Mouse (Mus musculus): ENCODE results near the gene Mad1l1. TPM values are rescaled to one million over a fixed set of nuclear protein-coding genes. Genes with fewer than 3 reads are reported as not detected.

Gene Mad1l1
- polyA plus RNA-seq, 1 experiment from 2014 or later: 27.8 TPM

GRCm38 (mm10) chr5:139977476-139977875 is 343.9 kb downstream of the Mad1l1 start:
- no peak overlapping the region for H3K4me2 ChIP-seq (ENCODE audit: low read depth, low read length)
- no peak overlapping the region for H3K9ac ChIP-seq (ENCODE audit: low read length)
- no peaks in the 10 kb centered on the region for H3K4me1 ChIP-seq (ENCODE audit: control insufficient read depth, insufficient read depth, low read length)
- no peak overlapping the region for H3K27ac ChIP-seq (ENCODE audit: low read length)
- 24% methylated on average over 8 of the region's 8 CpGs for WGBS
- no peak overlapping the region for H3K4me3 ChIP-seq (ENCODE audit: low read length)
- H3K9me3 ChIP-seq (replicated peaks; ENCODE audit: control insufficient read depth, low read length): no peaks in the 10 kb centered on the region
- no peak for ATAC-seq (replicated peaks; ENCODE audit: extremely low read depth, insufficient read depth, low FRiP score)
- no peaks in the 10 kb centered on the region for H3K36me3 ChIP-seq (ENCODE audit: control insufficient read depth, insufficient read depth)
- H3K27me3 ChIP-seq (ENCODE audit: control insufficient read depth, insufficient read depth, low read length): peaks cover 17% of the 10 kb centered on the region

GRCm38 (mm10) chr5:139976584-139976983 is 344.8 kb downstream of the Mad1l1 start:
- 71% methylated on average over 4 of the region's 4 CpGs for WGBS

GRCm38 (mm10) chr5:139970186-139970631 is 351.1 kb downstream of the Mad1l1 start:
- Histone ChIP-seq H3K4me1 (ENCODE audit: control insufficient read depth, insufficient read depth, low read length) (no peaks in the 10 kb centered on the region), H3K4me2 (ENCODE audit: low read depth, low read length) (no peak overlapping the region), H3K4me3 (ENCODE audit: low read length) (no peak overlapping the region), H3K36me3 (ENCODE audit: control insufficient read depth, insufficient read depth) (no peaks in the 10 kb centered on the region), H3K27ac (ENCODE audit: low read length) (no peak overlapping the region), H3K27me3 (ENCODE audit: control insufficient read depth, insufficient read depth, low read length) (peaks cover 31% of the 10 kb centered on the region), H3K9me3 (replicated peaks; ENCODE audit: control insufficient read depth, low read length) (no peaks in the 10 kb centered on the region), H3K9ac (ENCODE audit: low read length) (no peak overlapping the region)
- WGBS: 42% methylated on average over 12 of the region's 12 CpGs
- ATAC-seq (replicated peaks; ENCODE audit: extremely low read depth, insufficient read depth, low FRiP score): 0 out of 2 replicates have a peak, but pooled peaks have one; percentile 37

More at GRCm38 (mm10) chr5:139976584-139976983, 344.8 kb downstream of the Mad1l1 start:
- no peaks in the 10 kb centered on the region for H3K36me3 ChIP-seq (ENCODE audit: control insufficient read depth, insufficient read depth)
- H3K27ac ChIP-seq (ENCODE audit: low read length): no peak overlapping the region
- ATAC-seq (replicated peaks; ENCODE audit: extremely low read depth, insufficient read depth, low FRiP score): no peak
- no peak overlapping the region for H3K4me3 ChIP-seq (ENCODE audit: low read length)
- no peaks in the 10 kb centered on the region for H3K9me3 ChIP-seq (replicated peaks; ENCODE audit: control insufficient read depth, low read length)
- no peak overlapping the region for H3K4me2 ChIP-seq (ENCODE audit: low read depth, low read length)
- no peak overlapping the region for H3K9ac ChIP-seq (ENCODE audit: low read length)
- no peaks in the 10 kb centered on the region for H3K4me1 ChIP-seq (ENCODE audit: control insufficient read depth, insufficient read depth, low read length)
- peaks cover 26% of the 10 kb centered on the region for H3K27me3 ChIP-seq (ENCODE audit: control insufficient read depth, insufficient read depth, low read length)

- H3K27me3 ChIP-seq (ENCODE audit: control insufficient read depth, insufficient read depth, low read length): peaks cover 31% of the 10 kb centered on the region
- 72% methylated on average over 14 of the region's 14 CpGs for WGBS
Measured at GRCm38 (mm10) chr5:139969151-139969948, 352.0 kb downstream of the Mad1l1 start.

GRCm38 (mm10) chr5:139965596-139965995 is 355.8 kb downstream of the Mad1l1 start:
- Histone ChIP-seq H3K4me3 (ENCODE audit: low read length) (no peak overlapping the region), H3K9ac (ENCODE audit: low read length) (no peak overlapping the region), H3K27me3 (ENCODE audit: control insufficient read depth, insufficient read depth, low read length) (peaks cover 7% of the 10 kb centered on the region), H3K36me3 (ENCODE audit: control insufficient read depth, insufficient read depth) (no peaks in the 10 kb centered on the region), H3K4me2 (ENCODE audit: low read depth, low read length) (no peak overlapping the region), H3K4me1 (ENCODE audit: control insufficient read depth, insufficient read depth, low read length) (no peaks in the 10 kb centered on the region), H3K9me3 (replicated peaks; ENCODE audit: control insufficient read depth, low read length) (no peaks in the 10 kb centered on the region), H3K27ac (ENCODE audit: low read length) (no peak overlapping the region)
- no peak for ATAC-seq (replicated peaks; ENCODE audit: extremely low read depth, insufficient read depth, low FRiP score)
- WGBS: 77% methylated on average over 14 of the region's 14 CpGs

More at GRCm38 (mm10) chr5:139969151-139969948, 352.0 kb downstream of the Mad1l1 start:
- H3K36me3 ChIP-seq (ENCODE audit: control insufficient read depth, insufficient read depth): no peaks in the 10 kb centered on the region
- no peaks in the 10 kb centered on the region for H3K4me1 ChIP-seq (ENCODE audit: control insufficient read depth, insufficient read depth, low read length)
- ATAC-seq (replicated peaks; ENCODE audit: extremely low read depth, insufficient read depth, low FRiP score): no peak
- H3K9me3 ChIP-seq (replicated peaks; ENCODE audit: control insufficient read depth, low read length): no peaks in the 10 kb centered on the region
- H3K9ac ChIP-seq (ENCODE audit: low read length): no peak overlapping the region
- H3K27ac ChIP-seq (ENCODE audit: low read length): no peak overlapping the region
- no peak overlapping the region for H3K4me3 ChIP-seq (ENCODE audit: low read length)
- H3K4me2 ChIP-seq (ENCODE audit: low read depth, low read length): no peak overlapping the region

GRCm38 (mm10) chr5:139964391-139964790 is 357.0 kb downstream of the Mad1l1 start:
- H3K4me1 ChIP-seq (ENCODE audit: control insufficient read depth, insufficient read depth, low read length): no peaks in the 10 kb centered on the region
- H3K27me3 ChIP-seq (ENCODE audit: control insufficient read depth, insufficient read depth, low read length): peaks cover 7% of the 10 kb centered on the region; the same call in 1 of the 2 replicates
- 40% methylated on average over 5 of the region's 5 CpGs for WGBS
- H3K36me3 ChIP-seq (ENCODE audit: control insufficient read depth, insufficient read depth): no peaks in the 10 kb centered on the region
- no peak overlapping the region for H3K4me3 ChIP-seq (ENCODE audit: low read length)
- no peaks in the 10 kb centered on the region for H3K9me3 ChIP-seq (replicated peaks; ENCODE audit: control insufficient read depth, low read length)
- no peak overlapping the region for H3K9ac ChIP-seq (ENCODE audit: low read length)
- H3K27ac ChIP-seq (ENCODE audit: low read length): no peak overlapping the region
- ATAC-seq (replicated peaks; ENCODE audit: extremely low read depth, insufficient read depth, low FRiP score): no peak; the same call in 1 of the 2 replicates
- H3K4me2 ChIP-seq (ENCODE audit: low read depth, low read length): no peak overlapping the region

- H3K36me3 ChIP-seq (ENCODE audit: control insufficient read depth, insufficient read depth): no peaks in the 10 kb centered on the region
- no peak for ATAC-seq (replicated peaks; ENCODE audit: extremely low read depth, insufficient read depth, low FRiP score)
Measured at GRCm38 (mm10) chr5:139959741-139960140, 361.6 kb downstream of the Mad1l1 start.

More at GRCm38 (mm10) chr5:139959741-139960140, 361.6 kb downstream of the Mad1l1 start:
- Histone ChIP-seq H3K27me3 (ENCODE audit: control insufficient read depth, insufficient read depth, low read length) (0 out of 2 replicates have a peak, but pooled peaks cover 2% of the 10 kb centered on the region), H3K4me2 (ENCODE audit: low read depth, low read length) (no peak overlapping the region), H3K27ac (ENCODE audit: low read length) (no peak overlapping the region), H3K9ac (ENCODE audit: low read length) (no peak overlapping the region), H3K4me3 (ENCODE audit: low read length) (no peak overlapping the region), H3K4me1 (ENCODE audit: control insufficient read depth, insufficient read depth, low read length) (peaks cover 4% of the 10 kb centered on the region; the same call in 1 of the 2 replicates), H3K9me3 (replicated peaks; ENCODE audit: control insufficient read depth, low read length) (no peaks in the 10 kb centered on the region)
- WGBS: 78% methylated on average over 4 of the region's 4 CpGs

Other genes starting within 250 kb of the Mad1l1 start
- 27.4 and 28.5 TPM in 2 replicates for gene Nudt1, start 104 bp upstream of the Mad1l1 start, polyA plus RNA-seq (2015; fragmentation: Nextera tagmentation; extraction: Ambion mirVana)
- gene Mrm2, start 10.3 kb upstream of the Mad1l1 start, polyA plus RNA-seq (2015; fragmentation: Nextera tagmentation; extraction: Ambion mirVana): 16.7 and 16.9 TPM in 2 replicates
- 16.4 and 17.9 TPM in 2 replicates for gene Snx8, start 67.7 kb upstream of the Mad1l1 start, polyA plus RNA-seq (2015; fragmentation: Nextera tagmentation; extraction: Ambion mirVana)
- 78.1 and 87.8 TPM in 2 replicates for gene Eif3b, start 97.8 kb upstream of the Mad1l1 start, polyA plus RNA-seq (2015; fragmentation: Nextera tagmentation; extraction: Ambion mirVana)
- not detected in 2 replicates for gene Gm4869, start 124.1 kb upstream of the Mad1l1 start, polyA plus RNA-seq (2015; fragmentation: Nextera tagmentation; extraction: Ambion mirVana)
- gene Chst12, start 184.0 kb upstream of the Mad1l1 start, polyA plus RNA-seq (2015; fragmentation: Nextera tagmentation; extraction: Ambion mirVana): 11.4 and 13.9 TPM in 2 replicates
- 0.79 and 0.98 TPM in 2 replicates for gene Grifin, start 243.5 kb upstream of the Mad1l1 start, polyA plus RNA-seq (2015; fragmentation: Nextera tagmentation; extraction: Ambion mirVana)

Measured in heart, embryonic 16.5 days (tissue).